Mouse (Mus musculus) right cerebral cortex, postnatal 10 days (tissue): ENCODE measurements around the gene Jmjd1c.

Source experiments
- DNase-seq, 2 experiments: peaks; one replicate each; pipeline ENCODE4 v3.0.0; 2021; ENCODE audit warnings: low spot score in 2 of 2

Gene Jmjd1c

DNA sequence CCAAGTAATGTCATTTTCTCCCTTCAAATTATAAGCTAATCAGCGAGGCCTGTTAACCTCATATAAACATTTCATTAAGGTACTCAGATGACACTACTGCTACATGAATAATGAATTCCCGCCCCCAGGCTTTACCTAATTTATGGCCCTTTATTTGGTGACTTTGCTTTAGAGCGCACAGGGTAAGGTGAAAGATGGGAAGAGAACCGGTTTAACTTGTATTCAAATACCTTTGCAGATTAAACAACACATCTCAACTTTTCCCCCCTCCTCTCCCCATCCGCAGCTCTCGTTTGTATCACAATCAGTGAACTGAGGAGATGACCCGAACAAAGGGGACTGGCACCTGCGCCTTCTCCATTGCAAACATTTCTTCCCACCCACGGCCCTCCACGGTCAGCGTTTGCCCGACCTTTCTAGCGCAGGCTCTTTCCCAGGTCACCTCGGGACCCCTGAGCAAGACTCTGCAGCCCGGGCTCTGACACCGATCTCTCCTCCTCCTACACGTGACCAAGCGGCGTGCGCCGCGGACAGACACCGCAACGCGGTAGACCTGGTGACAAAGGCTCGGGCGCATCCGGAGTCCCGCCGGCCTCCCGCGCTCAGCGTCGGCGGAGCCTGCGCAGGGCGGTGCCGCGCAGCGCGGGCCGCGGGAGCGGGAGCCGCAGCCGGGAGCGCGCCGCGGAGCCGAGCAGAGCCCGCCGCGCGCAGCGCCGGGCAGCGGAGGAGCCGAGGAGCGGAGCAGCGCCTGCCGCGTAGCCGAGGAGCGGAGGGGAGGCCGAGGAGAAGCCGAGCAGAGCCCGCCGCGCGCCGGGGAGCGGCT, at the start of gene Jmjd1c:
Gene Jmjd1c (plus strand): TSS at position 328 of the 823 bp plus-strand sequence.
- DNase-seq, result peak; percentile 85 to 90

DNA sequence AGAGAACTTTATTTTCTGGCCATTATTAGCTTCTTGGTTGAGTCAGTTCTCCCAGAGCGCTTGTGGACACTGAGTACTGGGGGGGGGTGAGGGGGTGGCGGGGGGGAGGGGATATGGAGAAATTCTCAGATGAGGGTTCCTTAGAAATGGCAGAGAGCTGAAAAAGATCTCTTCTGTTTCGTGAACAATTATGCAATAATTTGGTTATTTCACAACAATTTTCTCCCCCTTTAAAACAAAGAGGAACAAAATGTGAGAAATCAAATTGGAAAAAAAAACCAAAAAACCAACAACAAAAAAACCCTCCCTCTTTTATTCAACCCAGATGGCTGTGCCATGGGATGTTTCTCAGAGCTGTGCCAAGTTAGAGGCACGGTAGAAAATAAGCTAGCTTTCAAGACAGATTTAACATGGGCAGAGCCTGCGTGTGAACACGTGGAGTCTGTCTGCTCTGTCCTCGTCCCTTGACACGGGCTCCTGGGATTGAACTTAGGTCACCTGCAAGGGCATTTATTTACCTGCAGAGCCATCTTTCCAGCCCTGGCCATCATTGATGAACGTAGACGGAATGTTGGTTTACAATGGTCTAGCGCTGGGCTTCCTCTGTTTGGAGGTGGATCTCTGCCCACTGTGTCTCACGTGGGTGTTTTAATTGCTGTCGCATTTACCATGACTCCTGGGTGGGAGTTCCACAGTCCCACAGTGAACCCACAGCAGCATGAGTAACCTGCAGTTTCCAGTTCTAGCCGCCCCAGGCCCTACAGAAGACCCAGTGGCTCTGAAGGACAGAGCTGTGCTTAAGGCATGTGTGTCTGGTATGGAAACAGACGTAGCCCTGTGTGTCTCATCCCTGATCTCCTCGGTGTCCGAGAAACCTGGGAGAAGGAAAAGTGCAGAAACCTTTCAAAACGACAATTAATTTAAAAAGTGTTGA, 47.9 kb upstream of the Jmjd1c start:
- DNase-seq, result no peak

DNA sequence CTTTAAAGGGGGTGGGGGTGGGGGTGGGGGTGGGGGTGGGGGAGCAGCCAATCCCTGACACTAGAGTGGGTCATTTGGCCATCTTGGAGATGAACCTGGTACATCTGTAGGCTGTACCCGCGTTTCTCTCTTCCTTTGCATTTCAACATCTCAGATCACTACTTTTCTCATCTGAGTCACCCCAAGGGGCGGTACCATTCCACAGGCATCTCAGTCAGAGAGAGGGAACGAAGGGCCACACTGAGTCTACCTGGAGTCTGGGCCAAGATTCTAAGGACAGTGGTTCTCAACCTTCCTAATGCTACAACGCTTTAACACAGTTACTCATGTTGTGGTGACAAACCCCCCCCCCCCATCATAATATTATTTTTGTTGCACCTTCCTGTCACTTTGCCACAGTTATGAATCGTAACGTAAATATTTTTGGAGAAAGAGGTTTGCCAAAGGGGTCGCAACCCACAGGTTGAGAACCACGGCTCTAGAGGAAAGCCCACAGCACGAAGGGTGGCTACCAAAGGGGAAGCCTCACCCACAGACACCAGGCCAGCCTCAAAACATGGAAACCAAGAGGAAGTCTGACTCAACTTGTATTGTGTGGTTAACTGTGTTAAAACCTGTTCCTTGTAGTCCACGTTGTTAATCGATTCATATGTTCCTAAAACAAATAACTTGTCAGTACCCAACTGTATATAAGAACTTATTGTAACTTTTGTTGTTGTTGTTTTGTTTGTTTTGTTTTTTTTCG, 46.9 kb upstream of the Jmjd1c start:
- no peak for DNase-seq

DNA sequence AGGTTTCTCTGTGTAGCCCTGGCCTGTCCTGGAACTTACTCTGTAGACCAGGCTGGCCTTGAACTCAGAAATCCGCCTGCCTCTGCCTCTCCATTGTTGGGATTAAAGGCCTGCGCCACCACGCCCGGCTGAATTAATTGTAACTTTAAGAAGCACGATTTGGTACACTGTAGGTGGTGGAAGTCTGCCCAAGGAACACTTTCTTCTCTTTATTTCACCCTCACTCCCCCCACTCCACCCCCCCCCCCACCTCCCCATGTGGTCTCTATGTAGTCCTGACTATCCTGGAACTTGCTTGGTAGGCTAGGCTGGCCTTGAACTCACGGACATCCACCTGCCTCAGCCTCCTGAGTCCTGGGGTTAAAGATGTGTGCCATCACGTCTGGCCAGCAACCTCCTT, 46.3 kb upstream of the Jmjd1c start:
- no peak for DNase-seq

DNA sequence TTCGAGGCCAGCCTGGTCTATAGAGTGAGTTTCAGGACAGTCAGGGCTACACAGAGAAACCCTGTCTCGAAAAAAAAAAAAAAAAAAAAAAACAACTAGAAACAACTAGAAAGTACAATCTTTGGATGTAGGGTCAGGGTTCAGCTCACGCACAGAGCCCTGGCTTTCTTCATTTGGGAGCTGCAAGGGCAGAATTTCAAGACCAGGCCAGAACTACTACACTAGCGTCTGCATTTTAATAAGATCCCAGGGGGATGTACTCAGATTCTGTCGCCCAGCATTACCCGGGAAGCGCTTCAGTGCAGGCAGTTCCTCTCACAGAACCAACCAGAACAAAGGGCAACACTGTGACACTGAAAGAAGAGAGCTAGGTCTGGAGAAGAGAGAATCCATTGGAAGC, 45.2 kb upstream of the Jmjd1c start:
- DNase-seq, result no peak

DNA sequence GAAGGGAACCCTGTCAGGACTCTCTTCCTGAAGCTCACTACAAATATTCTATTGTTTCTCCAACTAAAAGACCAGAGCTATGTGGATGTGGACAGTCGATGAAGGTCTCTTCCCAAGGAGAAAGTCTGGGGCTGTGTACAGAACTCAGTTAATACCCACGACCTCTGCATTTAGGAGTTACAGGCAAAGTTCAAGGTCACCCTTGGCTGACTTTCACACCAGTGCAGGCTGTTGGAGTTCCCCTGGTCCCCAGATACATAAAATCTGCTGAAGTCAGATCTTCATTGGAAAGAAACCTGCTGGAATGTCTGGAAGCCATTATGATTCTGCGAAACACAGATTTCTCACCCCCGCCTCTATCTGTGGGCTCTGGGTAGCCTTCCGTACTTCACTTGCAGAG, 44.5 kb upstream of the Jmjd1c start:
- DNase-seq, result no peak

DNA sequence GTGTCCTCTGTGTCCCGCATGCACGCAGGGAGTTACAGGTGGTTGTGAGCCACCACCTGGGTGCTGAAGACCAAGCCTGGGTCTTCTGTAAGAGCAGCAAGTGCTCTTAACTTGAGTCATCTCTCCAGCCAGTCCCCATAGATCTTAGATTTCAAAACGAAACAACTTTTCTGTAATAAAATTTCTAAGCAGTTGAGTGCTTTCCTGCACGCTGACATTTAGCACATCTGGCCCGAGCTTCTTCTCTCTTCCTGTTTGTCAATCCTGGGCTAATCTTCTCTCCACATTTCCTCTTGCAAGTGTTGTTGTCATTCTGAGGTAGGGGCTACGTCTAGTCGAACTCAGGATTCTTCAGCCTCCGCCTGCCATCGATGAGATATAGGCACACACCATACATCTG, 43.5 kb upstream of the Jmjd1c start:
- no peak for DNase-seq

DNA sequence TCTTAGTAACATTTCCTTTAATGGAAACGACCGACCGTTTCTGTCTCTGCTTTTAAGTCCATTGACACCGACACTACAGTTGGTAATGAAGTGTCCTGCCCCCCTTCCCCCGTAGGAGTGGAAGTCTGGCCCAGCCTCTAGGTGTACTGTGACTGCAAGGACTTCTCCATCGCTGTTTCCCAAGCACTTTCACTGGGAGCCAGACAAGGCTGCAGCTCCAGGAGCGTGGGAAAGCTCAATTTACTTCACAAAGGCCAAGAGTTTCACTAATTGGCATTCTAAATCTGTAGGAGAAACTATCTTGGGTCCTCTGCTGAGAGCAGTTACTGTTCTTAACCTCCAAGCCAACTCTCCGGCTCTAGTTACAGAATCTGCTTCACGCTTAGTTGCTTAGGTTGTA, 42.5 kb upstream of the Jmjd1c start:
- DNase-seq, result peak; percentile 60 to 66

DNA sequence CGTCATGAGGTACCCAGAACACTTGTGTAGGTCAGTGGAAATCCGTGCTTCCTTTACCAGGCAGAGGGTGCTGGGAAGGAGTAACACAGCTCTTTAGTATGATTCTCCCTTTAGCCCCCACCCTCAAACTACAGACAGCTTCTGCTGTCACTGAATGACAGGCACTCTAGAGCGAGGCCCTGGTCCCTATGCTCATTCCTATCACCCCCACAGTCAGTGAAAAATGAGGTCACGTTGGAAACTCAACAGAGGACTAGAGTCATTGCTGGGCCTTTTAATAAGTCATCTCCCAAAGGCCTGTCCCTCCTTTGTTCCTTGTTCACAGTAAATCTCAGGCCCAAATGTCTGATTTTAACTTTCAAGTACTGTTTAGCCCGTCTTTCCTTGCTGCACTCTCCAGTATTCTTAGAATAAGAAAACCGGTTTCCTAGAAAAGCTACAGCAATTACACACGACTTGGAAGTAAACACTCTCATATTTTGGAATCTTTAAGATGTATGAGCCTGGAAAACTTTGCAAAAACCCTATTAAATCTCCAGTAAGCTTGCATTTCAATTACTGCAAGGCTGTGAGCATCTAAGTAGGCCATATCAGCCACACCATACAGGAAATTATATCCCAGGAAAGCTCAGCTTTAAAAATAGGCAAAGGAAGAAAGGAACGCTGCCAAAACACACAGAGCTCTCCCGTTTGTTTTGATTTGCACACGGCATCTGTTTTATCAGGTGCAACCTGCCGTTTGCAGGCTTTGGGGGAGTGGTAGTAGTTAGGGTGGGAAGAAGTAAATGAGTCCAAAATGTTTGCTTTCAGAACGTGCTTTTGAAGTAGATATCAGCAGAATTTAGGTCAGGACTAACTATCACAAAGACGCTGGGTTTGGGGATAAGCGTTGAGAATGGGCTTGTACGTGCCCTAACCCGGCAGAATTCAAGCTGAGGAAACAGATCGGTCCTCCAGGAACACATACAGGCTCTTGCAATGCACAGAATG, 39.8 kb upstream of the Jmjd1c start:
- DNase-seq, result no peak

DNA sequence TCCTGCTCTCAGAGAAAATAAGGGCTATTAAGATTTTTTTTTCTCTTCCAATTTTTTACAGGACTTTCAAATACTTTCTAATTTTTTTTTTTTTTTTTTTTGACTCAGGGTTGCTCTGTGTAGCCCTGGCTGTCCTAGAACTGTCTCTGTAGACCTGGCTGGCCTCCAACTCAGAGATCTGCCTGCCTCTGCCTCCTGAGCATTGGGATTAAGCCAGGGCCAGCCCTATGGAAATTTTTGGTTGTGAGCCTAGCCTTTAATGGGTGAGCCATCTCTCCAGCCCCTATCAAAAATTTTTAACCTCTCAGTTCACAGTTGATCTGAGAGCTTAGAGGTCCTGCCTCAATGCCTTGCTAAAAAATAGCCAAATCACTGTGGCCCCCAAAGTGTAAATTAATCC, 38.7 kb upstream of the Jmjd1c start:
- DNase-seq, result no peak

DNA sequence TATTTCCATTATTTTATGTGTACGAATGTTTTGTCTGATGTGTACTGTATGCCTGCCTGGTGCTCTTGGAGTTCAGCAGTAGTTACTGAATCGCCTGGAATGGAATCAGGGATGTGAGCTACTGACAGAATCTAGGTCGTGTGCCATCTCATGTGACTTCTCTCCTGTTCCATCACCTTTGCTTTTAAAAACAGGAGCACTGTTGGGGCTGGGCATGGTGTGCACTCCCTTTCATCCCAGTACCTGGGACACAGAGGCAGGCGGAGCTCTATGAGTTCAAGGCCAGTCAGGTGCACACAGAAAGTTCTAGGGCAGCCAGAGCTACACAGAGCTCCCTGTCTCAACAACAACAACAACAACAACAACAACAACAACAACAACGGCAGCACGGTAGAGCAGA, 38.2 kb upstream of the Jmjd1c start:
- no peak for DNase-seq

DNA sequence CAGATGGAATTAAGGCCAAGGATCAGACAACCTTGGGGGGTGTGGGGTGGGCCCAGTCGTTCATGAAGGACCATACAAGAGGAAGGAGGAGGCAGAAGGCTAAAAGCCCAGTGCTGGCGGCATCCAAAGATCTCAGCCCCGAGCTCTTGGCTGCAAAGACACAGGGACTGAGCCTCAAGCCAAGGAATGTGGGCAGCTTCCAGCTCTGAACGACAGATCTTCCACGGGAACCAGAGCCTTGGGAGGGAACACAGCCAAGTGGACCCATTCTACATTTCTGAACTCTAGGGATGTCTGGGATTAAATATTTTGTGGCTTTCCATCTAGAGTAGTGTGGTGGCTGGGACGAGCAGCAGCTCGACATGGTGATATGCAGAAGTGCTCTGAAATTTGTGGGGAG, 37.6 kb upstream of the Jmjd1c start:
- peak; percentile 80 to 82 for DNase-seq

DNA sequence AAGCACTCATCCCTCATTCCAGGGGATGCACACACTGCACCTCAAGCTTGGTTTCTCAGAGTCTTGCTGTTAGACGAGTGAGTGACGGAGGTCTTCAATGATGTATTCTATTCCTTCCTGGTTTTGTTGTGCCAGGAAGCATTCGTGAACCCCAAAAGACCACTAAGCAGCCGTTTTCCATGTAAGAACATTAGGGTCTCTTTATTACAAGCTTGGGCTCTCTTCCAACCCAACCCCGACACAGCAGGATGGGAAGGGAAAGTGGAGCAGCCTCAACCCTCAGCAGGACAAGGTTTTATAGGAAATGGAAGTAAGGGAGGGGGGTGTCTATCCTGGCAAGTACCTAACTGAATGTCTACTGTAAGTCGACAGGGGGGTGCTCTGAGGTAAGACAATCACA, 37.2 kb upstream of the Jmjd1c start:
- DNase-seq, result no peak

DNA sequence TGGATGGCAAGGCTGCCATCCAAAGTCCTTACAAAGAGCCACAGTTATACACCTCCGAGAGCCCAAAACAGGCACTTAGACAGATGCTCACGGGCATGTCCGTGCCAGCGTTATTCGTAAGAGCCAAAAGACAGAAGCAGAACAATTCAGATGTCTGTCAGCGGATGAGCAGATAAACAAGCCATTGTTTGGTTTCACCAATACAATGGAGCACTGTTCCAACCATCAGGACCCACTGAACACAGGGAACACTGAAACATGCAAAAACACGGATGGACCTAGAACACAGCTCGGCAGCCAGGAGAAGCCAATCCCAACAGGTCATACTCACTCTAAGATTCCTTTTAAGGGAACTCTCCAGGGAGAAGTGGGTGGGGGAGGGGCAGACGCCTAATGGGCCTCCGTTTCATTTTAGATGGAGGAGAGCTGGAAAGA, 34.5 kb upstream of the Jmjd1c start:
- DNase-seq, result peak in 1 of 2 experiments; percentile 53

DNA sequence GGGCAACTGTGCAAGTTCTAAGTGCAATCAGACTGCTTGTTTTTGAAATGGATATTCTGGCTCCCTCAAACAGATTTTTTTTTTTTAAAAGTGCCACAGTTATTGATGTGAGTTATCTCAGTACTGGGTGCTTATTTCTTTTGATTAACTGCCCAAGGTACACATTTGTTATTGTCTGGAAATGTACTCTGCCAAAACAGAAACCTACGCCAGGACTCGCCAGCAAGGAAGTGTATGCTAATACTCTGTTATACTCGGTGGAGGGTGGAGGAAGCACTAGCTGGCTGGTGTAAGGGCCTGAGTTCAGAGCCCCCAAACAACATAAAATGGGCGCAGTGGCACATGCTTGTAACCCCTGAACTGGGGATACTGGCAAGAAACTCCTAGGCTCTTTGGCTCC, 34.1 kb upstream of the Jmjd1c start:
- DNase-seq, result no peak

DNA sequence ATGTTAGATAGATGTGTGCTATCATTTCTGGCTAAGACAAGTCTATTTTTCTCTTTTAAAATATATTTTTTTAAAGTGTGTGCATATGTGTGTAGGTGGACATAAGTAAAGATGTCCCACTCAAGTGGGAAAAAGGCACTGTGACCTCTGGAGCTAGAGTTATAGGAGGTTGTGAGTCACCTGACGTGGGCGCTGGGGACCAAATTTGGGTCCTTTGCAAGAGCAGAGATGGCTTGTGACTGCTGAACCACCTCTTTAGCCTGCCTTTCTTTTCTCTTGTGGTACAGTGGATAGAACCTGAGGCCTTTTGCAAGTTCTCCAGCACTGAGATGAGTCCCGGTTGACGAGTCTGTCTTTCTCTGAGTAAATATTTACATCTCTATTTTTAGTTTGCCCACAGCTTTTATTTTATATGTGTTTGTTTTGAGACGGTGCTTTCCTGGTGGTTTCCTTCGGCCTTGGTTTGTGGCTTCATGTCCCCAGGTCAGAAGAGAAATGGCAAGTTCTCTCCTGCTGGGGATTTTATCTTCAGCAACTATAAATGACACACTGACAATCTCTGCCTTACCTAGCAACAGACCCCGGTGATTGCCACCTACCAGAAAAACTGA, 30.5 kb upstream of the Jmjd1c start:
- DNase-seq, result no peak

DNA sequence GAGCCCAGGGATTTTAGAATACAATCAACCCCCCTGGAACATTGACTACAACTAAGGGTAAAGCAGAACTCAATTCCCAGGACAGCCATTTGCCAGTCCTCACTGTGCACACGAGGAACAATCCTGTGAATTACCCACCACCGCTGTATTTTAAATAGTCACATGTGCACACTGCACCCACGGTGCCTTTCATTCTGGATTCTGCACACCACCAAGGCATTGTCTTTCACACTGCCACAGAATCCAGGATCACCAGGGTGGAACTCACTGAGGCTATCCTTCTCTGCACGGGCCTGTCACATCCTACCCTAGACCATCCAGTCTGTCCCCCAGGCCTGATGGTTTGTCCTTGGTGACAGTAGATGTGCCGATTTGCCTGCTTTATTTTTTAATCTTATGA, 30.0 kb upstream of the Jmjd1c start:
- no peak for DNase-seq

DNA sequence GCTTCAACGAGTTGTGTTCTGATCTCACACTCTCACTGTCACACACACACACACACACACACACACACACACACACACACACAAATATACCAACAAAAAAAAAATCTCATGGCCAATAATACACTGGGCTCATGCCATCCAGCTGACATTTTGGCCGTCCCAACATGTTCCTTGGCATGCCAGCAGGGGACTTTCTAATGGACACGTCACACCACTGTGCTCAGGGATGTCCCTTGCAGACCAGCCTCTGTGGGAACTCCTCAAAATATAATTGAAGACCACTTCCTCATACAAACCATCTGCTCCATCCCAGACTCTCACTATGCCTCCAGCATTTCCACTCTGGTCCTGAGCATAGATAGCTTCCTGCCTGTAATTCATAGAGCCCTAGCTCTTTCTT, 29.5 kb upstream of the Jmjd1c start:
- no peak for DNase-seq

DNA sequence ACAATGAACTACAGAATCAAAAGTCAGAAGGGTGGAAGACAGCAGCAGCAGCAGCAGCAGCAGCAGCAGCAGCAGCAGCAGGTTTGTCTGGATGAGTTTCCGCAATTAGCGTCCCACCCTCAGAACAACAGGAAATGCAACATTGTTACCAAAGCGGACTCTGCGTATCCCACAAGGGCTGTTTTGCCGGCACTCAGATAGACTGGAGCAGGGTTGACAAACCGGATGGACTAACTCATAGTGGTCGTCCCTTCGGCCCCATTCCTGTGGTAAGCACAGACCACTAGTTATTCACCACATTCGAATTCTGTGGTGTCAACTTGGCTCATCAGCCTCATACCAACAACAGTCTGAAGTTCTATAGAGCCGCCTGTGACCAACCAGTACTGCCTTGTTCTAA, 26.9 kb upstream of the Jmjd1c start:
- no peak for DNase-seq

DNA sequence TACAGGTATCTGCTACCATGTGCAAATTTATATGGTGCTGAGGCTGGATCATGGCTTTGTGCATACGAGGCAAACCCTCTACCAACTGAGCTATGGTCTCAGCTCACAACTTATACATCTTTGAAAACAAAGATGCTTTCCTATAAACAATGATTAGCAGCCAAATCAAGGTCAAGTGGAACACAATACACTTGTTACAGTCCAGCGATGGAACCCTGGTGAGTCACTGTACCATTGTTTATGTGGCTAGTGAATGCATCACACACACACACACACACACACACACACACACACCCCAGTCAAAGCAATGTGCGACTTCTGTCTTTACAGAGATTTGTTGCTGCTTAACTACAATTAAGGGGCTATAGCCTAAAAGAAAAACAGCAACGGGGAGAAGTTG, 24.5 kb upstream of the Jmjd1c start:
- no peak for DNase-seq

DNA sequence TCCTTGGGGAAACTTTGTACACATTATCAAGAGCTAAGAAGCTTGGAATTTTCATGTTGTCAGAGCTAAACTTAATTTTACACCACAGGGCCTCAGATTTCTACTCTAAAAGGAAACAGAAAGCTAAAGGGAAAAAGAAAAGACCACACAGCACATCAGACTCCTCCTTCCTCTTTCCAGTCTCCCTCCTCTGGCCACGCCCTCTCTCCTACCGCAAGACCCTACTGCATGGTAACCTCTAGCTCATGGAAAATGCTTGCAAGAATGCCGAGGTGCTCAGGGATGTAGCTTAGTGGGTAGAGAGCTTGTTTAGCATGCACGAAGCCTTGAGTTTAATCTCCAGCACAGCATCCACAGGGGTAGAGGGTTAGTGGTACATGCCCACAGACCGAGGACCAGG, 24.0 kb upstream of the Jmjd1c start:
- no peak for DNase-seq
